Mouse (Mus musculus) heart, embryonic 10.5 days (tissue): ENCODE data around the gene Glis1. TPM values are rescaled to one million over a fixed set of nuclear protein-coding genes. Genes with fewer than 3 reads are reported as not detected.
A peak's percentile ranks its signal among the peaks of the same experiment; 100 is the strongest.

ENCODE experiments used
- DNase-seq: peaks from one replicate; pipeline ENCODE4 v3.0.0-alpha.2; 2017; ENCODE audit warnings: low spot score
- H3K27ac ChIP-seq: fragments of 300-500 bp; sonication (generic); 2 replicates; pipeline ENCODE4 v1.5.1; 2016; ENCODE audit warnings: mild to moderate bottlenecking
- H3K27me3 ChIP-seq: fragments of 300-500 bp; sonication (generic); 2 replicates; pipeline ENCODE4 v1.6.1; 2016; ENCODE audit warnings: mild to moderate bottlenecking; ENCODE audit not compliant: poor library complexity, insufficient read depth, severe bottlenecking
- H3K36me3 ChIP-seq: fragments of 300-500 bp; sonication (generic); 2 replicates; pipeline ENCODE4 v1.6.1; 2016; ENCODE audit warnings: mild to moderate bottlenecking, moderate library complexity
- H3K4me1 ChIP-seq: fragments of 300-500 bp; sonication (generic); 2 replicates; pipeline ENCODE4 v1.6.1; 2016; ENCODE audit warnings: mild to moderate bottlenecking
- H3K4me3 ChIP-seq: fragments of 300-500 bp; sonication (generic); 2 replicates; pipeline ENCODE4 v1.5.1; 2016; ENCODE audit warnings: mild to moderate bottlenecking, moderate library complexity
- H3K9me3 ChIP-seq: fragments of 300-500 bp; sonication (generic); 2 replicates; pipeline ENCODE4 v1.6.1; 2016; ENCODE audit warnings: mild to moderate bottlenecking, moderate library complexity
- WGBS: fragments of 180-500 bp; shearing (Covaris S2); methylation state at CpG from one replicate; pipeline ENCODE4 v1.1.7; 2016; 5-methylcytosine and 5-hydroxymethylcytosine counted together
- polyA plus RNA-seq: library from polyadenylated mRNA; unstranded; fragments of >200 nt; fragmentation: Nextera tagmentation; extraction: Ambion mirVana; gene quantifications from 2 replicates; pipeline ENCODE4 v1.2.1, GENCODE M21; 2016

The Glis1 gene
- polyA plus RNA-seq, 1 experiment from 2014 or later, result 2.0 TPM

GRCm38 (mm10) chr4:107458907-107459306 lies 24.5 kb downstream of the Glis1 start:
- H3K27ac ChIP-seq, result peak overlapping the region; percentile 44; the same call in 1 of the 2 replicates
- WGBS, result 60% methylated on average over 17 of the region's 17 CpGs
- H3K9me3 ChIP-seq, result no peaks in the 10 kb centered on the region
- peak; percentile 92 for DNase-seq
- H3K27me3 ChIP-seq, result peaks cover 17% of the 10 kb centered on the region; the same call in 1 of the 2 replicates
- no peak overlapping the region for H3K4me3 ChIP-seq
- H3K36me3 ChIP-seq, result no peaks in the 10 kb centered on the region
- H3K4me1 ChIP-seq, result peaks cover 16% of the 10 kb centered on the region

- Histone ChIP-seq H3K4me3 (no peak overlapping the region), H3K36me3 (no peaks in the 10 kb centered on the region), H3K27ac (peak overlapping the region; percentile 44; the same call in 1 of the 2 replicates), H3K4me1 (peaks cover 16% of the 10 kb centered on the region), H3K9me3 (no peaks in the 10 kb centered on the region), H3K27me3 (peaks cover 17% of the 10 kb centered on the region; the same call in 1 of the 2 replicates)
- WGBS, result 86% methylated on average over 2 of the region's 2 CpGs
- no peak for DNase-seq
Observed at GRCm38 (mm10) chr4:107459461-107459860, 25.1 kb downstream of the Glis1 start.

GRCm38 (mm10) chr4:107460468-107460867 lies 26.1 kb downstream of the Glis1 start:
- no peak for DNase-seq
- no peaks in the 10 kb centered on the region for H3K9me3 ChIP-seq
- peaks cover 25% of the 10 kb centered on the region for H3K27me3 ChIP-seq
- H3K4me1 ChIP-seq, result peaks cover 16% of the 10 kb centered on the region
- H3K4me3 ChIP-seq, result no peak overlapping the region
- no peak overlapping the region for H3K27ac ChIP-seq
- 82% methylated on average over 11 of the region's 11 CpGs for WGBS
- H3K36me3 ChIP-seq, result no peaks in the 10 kb centered on the region

- WGBS, result 66% methylated on average over 7 of the region's 7 CpGs
- Histone ChIP-seq H3K4me3 (no peak overlapping the region), H3K4me1 (peaks cover 36% of the 10 kb centered on the region), H3K27me3 (peaks cover 63% of the 10 kb centered on the region), H3K36me3 (no peaks in the 10 kb centered on the region), H3K27ac (peak overlapping the region; percentile 60), H3K9me3 (no peaks in the 10 kb centered on the region)
- DNase-seq, result no peak
Observed at GRCm38 (mm10) chr4:107467831-107468230, 33.4 kb downstream of the Glis1 start.

GRCm38 (mm10) chr4:107468264-107468663 lies 33.9 kb downstream of the Glis1 start:
- no peaks in the 10 kb centered on the region for H3K36me3 ChIP-seq
- no peak for DNase-seq
- peaks cover 36% of the 10 kb centered on the region for H3K4me1 ChIP-seq
- H3K27ac ChIP-seq, result peak overlapping the region; percentile 60
- H3K9me3 ChIP-seq, result no peaks in the 10 kb centered on the region
- 39% methylated on average over 13 of the region's 13 CpGs for WGBS
- peaks cover 67% of the 10 kb centered on the region for H3K27me3 ChIP-seq
- no peak overlapping the region; the same call in 1 of the 2 replicates for H3K4me3 ChIP-seq

GRCm38 (mm10) chr4:107468768-107469167 lies 34.4 kb downstream of the Glis1 start:
- H3K4me1 ChIP-seq, result peaks cover 36% of the 10 kb centered on the region
- peaks cover 69% of the 10 kb centered on the region for H3K27me3 ChIP-seq
- 59% methylated on average over 11 of the region's 11 CpGs for WGBS
- H3K27ac ChIP-seq, result peak overlapping the region; percentile 60; the same call in 1 of the 2 replicates
- no peak overlapping the region; the same call in 1 of the 2 replicates for H3K4me3 ChIP-seq
- no peaks in the 10 kb centered on the region for H3K9me3 ChIP-seq
- no peaks in the 10 kb centered on the region for H3K36me3 ChIP-seq
- no peak for DNase-seq

- Histone ChIP-seq H3K36me3 (no peaks in the 10 kb centered on the region), H3K27ac (no peak overlapping the region), H3K9me3 (no peaks in the 10 kb centered on the region), H3K4me1 (peaks cover 24% of the 10 kb centered on the region), H3K4me3 (no peak overlapping the region), H3K27me3 (peaks cover 63% of the 10 kb centered on the region)
- no peak for DNase-seq
- 56% methylated on average over 11 of the region's 11 CpGs for WGBS
Observed at GRCm38 (mm10) chr4:107476266-107476665, 41.9 kb downstream of the Glis1 start.

GRCm38 (mm10) chr4:107479015-107479414 lies 44.6 kb downstream of the Glis1 start:
- no peak overlapping the region for H3K27ac ChIP-seq
- H3K4me3 ChIP-seq, result no peak overlapping the region
- no peak for DNase-seq
- peaks cover 39% of the 10 kb centered on the region for H3K27me3 ChIP-seq
- H3K36me3 ChIP-seq, result no peaks in the 10 kb centered on the region
- H3K4me1 ChIP-seq, result 0 out of 2 replicates have a peak, but pooled peaks cover 14% of the 10 kb centered on the region
- 71% methylated on average over 5 of the region's 5 CpGs for WGBS
- no peaks in the 10 kb centered on the region for H3K9me3 ChIP-seq

- WGBS, result 81% methylated on average over 2 of the region's 2 CpGs
- DNase-seq, result no peak
Observed at GRCm38 (mm10) chr4:107482541-107482940, 48.1 kb downstream of the Glis1 start.

GRCm38 (mm10) chr4:107483556-107484220 lies 49.3 kb downstream of the Glis1 start:
- WGBS, result 88% methylated on average over 20 of the region's 20 CpGs
- 0 out of 2 replicates have a peak, but pooled peaks cover 9% of the 10 kb centered on the region for H3K4me1 ChIP-seq
- H3K9me3 ChIP-seq, result no peaks in the 10 kb centered on the region
- peaks cover 27% of the 10 kb centered on the region for H3K27me3 ChIP-seq
- H3K4me3 ChIP-seq, result no peak overlapping the region
- H3K27ac ChIP-seq, result no peak overlapping the region
- H3K36me3 ChIP-seq, result no peaks in the 10 kb centered on the region
- DNase-seq, result no peak

More at GRCm38 (mm10) chr4:107482541-107482940, 48.1 kb downstream of the Glis1 start:
- Histone ChIP-seq H3K9me3 (no peaks in the 10 kb centered on the region), H3K4me1 (0 out of 2 replicates have a peak, but pooled peaks cover 9% of the 10 kb centered on the region), H3K36me3 (no peaks in the 10 kb centered on the region), H3K27me3 (peaks cover 30% of the 10 kb centered on the region; the same call in 1 of the 2 replicates), H3K27ac (no peak overlapping the region), H3K4me3 (no peak overlapping the region)

- no peak for DNase-seq
- Histone ChIP-seq H3K27ac (no peak overlapping the region), H3K9me3 (no peaks in the 10 kb centered on the region), H3K4me3 (no peak overlapping the region), H3K27me3 (peaks cover 28% of the 10 kb centered on the region), H3K36me3 (no peaks in the 10 kb centered on the region), H3K4me1 (0 out of 2 replicates have a peak, but pooled peaks cover 9% of the 10 kb centered on the region)
- WGBS, result 82% methylated on average over 4 of the region's 4 CpGs
Observed at GRCm38 (mm10) chr4:107484221-107484575, 49.8 kb downstream of the Glis1 start.

- no peak for DNase-seq
- Histone ChIP-seq H3K27me3 (peaks cover 38% of the 10 kb centered on the region), H3K27ac (no peak overlapping the region), H3K36me3 (no peaks in the 10 kb centered on the region), H3K4me3 (no peak overlapping the region), H3K4me1 (0 out of 2 replicates have a peak, but pooled peaks cover 9% of the 10 kb centered on the region), H3K9me3 (no peaks in the 10 kb centered on the region)
- WGBS, result 68% methylated on average over 5 of the region's 5 CpGs
Observed at GRCm38 (mm10) chr4:107485903-107486302, 51.5 kb downstream of the Glis1 start.

GRCm38 (mm10) chr4:107489121-107489840 lies 54.9 kb downstream of the Glis1 start:
- Histone ChIP-seq H3K4me1 (peaks cover 13% of the 10 kb centered on the region; the same call in 1 of the 2 replicates), H3K4me3 (no peak overlapping the region), H3K27me3 (peaks cover 51% of the 10 kb centered on the region), H3K27ac (no peak overlapping the region), H3K9me3 (no peaks in the 10 kb centered on the region), H3K36me3 (no peaks in the 10 kb centered on the region)
- WGBS, result 83% methylated on average over 20 of the region's 20 CpGs
- no peak for DNase-seq
